Mouse (Mus musculus) large intestine, adult 2 months (tissue): ENCODE measurements around the gene Olfr573-ps1. TPM values are rescaled to one million over a fixed set of nuclear protein-coding genes. Genes with fewer than 3 reads are reported as not detected.

Source experiments
- polyA plus RNA-seq: library from polyadenylated mRNA; depleted of rRNA; stranded (reverse); fragments of >200 nt; gene quantifications from 2 replicates; pipeline ENCODE4 v1.2.3, GENCODE M21; 2012; rRNA removed

Olfr573-ps1 gene
- polyA plus RNA-seq, 1 experiment: not detected

Other genes starting within 250 kb of the Olfr573-ps1 start
- not detected in 2 replicates for gene Olfr557, start 246.7 kb downstream of the Olfr573-ps1 start, polyA plus RNA-seq
- gene Olfr558, start 240.4 kb downstream of the Olfr573-ps1 start, polyA plus RNA-seq: 0.45 and 0.62 TPM in 2 replicates
- gene Olfr33, start 223.5 kb downstream of the Olfr573-ps1 start, polyA plus RNA-seq: not detected in 2 replicates
- gene Olfr559, start 215.1 kb downstream of the Olfr573-ps1 start, polyA plus RNA-seq: not detected in 2 replicates
- not detected in 2 replicates for gene Olfr560, start 183.2 kb downstream of the Olfr573-ps1 start, polyA plus RNA-seq
- 0.47 and 1.0 TPM in 2 replicates for gene Olfr78, start 183.1 kb downstream of the Olfr573-ps1 start, polyA plus RNA-seq
- gene Olfr561, start 171.4 kb downstream of the Olfr573-ps1 start, polyA plus RNA-seq: not detected in 2 replicates
- not detected in 2 replicates for gene Olfr564, start 139.1 kb downstream of the Olfr573-ps1 start, polyA plus RNA-seq
- gene Olfr566, start 83.8 kb downstream of the Olfr573-ps1 start, polyA plus RNA-seq: not detected in 2 replicates
- not detected in 2 replicates for gene Olfr568, start 65.5 kb downstream of the Olfr573-ps1 start, polyA plus RNA-seq
- not detected in 2 replicates for gene Olfr569, start 51.7 kb downstream of the Olfr573-ps1 start, polyA plus RNA-seq
- not detected in 2 replicates for gene Olfr570, start 48.0 kb downstream of the Olfr573-ps1 start, polyA plus RNA-seq
- gene Olfr571, start 25.0 kb downstream of the Olfr573-ps1 start, polyA plus RNA-seq: not detected in 2 replicates
- gene Olfr572, start 18.2 kb downstream of the Olfr573-ps1 start, polyA plus RNA-seq: not detected in 2 replicates
- not detected in 2 replicates for gene Olfr574, start 5.9 kb upstream of the Olfr573-ps1 start, polyA plus RNA-seq
- not detected in 2 replicates for gene Olfr575, start 16.2 kb upstream of the Olfr573-ps1 start, polyA plus RNA-seq
- gene Olfr576, start 20.1 kb upstream of the Olfr573-ps1 start, polyA plus RNA-seq: not detected in 2 replicates
- not detected in 2 replicates for gene Olfr577, start 33.4 kb upstream of the Olfr573-ps1 start, polyA plus RNA-seq
- not detected in 2 replicates for gene Olfr578, start 46.7 kb upstream of the Olfr573-ps1 start, polyA plus RNA-seq
- not detected in 2 replicates for gene Olfr582, start 95.4 kb upstream of the Olfr573-ps1 start, polyA plus RNA-seq
- not detected in 2 replicates for gene Olfr583, start 108.7 kb upstream of the Olfr573-ps1 start, polyA plus RNA-seq
- gene Olfr584, start 139.3 kb upstream of the Olfr573-ps1 start, polyA plus RNA-seq: not detected in 2 replicates
- not detected in 2 replicates for gene Olfr585, start 155.1 kb upstream of the Olfr573-ps1 start, polyA plus RNA-seq
- not detected in 2 replicates for gene Olfr586, start 183.1 kb upstream of the Olfr573-ps1 start, polyA plus RNA-seq
- gene Olfr588-ps1, start 198.3 kb upstream of the Olfr573-ps1 start, polyA plus RNA-seq: not detected in 2 replicates
- not detected in 2 replicates for gene Olfr589, start 213.8 kb upstream of the Olfr573-ps1 start, polyA plus RNA-seq
- not detected in 2 replicates for gene Olfr591, start 235.8 kb upstream of the Olfr573-ps1 start, polyA plus RNA-seq
- not detected in 2 replicates for gene Olfr592, start 242.2 kb upstream of the Olfr573-ps1 start, polyA plus RNA-seq